Mouse (Mus musculus): ENCODE results near the gene Ahnak. TPM values are rescaled to one million over a fixed set of nuclear protein-coding genes. Genes with fewer than 3 reads are reported as not detected.
"Not testable (repeated sequence)": the region's sequence is repeated elsewhere in the genome, so short reads cannot be mapped to it uniquely, and the experiment has no call there.

Gene Ahnak
- total RNA-seq, 2 experiments from 2014 or later = 1.5 to 24.7 TPM

DNA sequence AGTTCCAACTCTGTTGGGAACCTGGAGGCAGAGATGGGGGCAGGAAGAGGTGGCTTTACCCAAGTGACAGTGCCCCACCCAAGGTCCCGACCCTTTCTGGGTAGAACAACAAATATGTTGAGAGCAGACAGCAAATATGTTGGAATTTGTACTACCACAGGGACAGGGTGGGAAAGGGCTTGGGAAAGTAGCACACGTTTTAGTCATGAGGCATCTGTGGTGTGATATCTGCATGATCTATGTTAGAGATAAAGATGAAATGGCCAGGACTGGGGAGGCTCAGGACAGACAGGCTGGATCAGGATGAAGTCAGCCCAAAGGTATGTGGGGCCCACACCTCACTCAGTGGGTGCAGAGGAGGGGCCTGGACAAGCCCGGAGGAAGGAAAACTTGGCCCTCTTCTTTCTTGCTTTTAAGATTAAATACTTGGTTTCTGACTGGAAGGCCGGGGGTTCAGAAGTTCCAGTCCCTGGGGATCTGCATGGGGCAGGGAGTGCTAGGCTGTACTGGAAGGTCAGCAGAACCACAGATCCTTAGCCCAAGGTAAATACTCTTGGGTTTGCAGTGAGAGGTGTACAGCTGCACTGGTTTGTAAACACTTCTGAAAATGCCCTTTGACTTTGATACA lies 117.8 kb downstream of the Ahnak start:
- no peak for ATAC-seq (replicated peaks; ENCODE audit: low FRiP score, low TSS enrichment, poor library complexity, severe bottlenecking)

DNA sequence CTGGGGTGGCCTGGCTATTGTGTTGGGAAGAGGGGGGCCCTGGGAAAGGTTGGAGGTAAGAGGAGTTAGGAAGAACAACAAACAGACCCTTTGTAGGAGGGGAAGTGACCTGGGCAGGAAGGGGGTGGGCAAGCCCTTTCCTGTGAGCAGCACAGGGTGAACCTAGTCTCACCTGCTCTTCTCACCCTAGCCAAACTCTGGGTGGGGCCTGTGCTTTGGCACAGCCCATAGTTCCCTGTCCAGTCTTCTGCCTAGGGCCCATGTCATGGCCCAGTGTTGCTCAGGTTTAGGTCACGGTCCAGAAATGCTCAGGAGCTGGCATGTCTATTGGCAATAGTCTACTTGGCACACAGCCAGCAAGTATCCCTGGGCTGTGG lies 118.3 kb downstream of the Ahnak start:
- peak; percentile 20; the same call in 1 of the 2 replicates for ATAC-seq (replicated peaks; ENCODE audit: low FRiP score, low TSS enrichment, poor library complexity, severe bottlenecking)

DNA sequence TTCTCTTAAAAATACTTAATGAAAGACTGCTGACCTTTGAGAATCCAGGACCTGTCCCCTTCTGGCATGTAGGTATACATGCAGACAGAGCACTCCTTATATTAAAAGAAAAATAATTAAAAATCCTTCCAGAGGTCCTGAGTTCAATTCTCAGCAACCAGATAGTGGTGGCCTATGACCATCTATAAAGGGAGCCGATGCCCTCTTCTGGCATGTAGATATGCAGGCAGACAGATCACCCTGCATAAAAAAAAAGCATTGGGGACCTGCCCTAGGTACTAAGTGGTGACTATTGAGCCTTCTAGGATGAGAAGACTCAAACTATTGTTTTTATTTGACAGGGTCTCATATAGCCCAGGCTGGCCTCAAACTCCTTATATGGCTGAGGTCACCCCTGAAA lies 119.5 kb downstream of the Ahnak start:
- no peak for ATAC-seq (replicated peaks; ENCODE audit: low FRiP score, low TSS enrichment, poor library complexity, severe bottlenecking)

DNA sequence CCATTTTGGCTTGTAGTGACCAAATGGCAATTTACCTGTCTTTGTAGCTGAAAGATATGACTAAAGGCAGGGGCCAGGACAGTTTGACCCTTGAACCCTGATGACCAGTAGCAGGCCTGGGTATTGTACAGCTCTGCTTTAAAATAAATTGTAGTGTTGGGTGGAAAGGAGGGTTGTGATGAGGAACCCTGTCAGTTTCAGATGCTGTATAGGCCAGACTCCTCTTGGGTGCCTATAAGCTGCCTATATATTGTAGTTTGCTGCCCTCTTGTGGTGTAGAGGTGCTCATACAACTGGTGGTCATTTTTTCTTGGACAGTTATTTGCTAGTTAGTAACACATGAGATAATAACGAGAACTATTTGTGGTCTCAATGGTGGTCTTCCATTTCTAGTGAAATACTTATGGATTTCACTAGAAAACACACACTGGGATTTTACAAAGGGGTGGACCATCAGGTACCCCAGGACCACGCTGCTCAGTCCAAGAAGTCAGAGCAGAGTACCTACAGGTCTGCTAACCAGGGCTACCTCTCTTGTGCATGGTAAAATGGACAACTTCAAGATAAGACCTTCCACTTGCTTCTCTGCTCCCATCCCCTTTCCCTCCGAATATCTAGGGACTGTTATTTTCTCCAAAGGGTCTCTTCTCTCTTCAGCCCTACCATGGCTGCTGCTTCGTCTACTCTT lies 121.2 kb downstream of the Ahnak start:
- peak; percentile 52 for ATAC-seq (replicated peaks; ENCODE audit: low FRiP score, low TSS enrichment, poor library complexity, severe bottlenecking)

DNA sequence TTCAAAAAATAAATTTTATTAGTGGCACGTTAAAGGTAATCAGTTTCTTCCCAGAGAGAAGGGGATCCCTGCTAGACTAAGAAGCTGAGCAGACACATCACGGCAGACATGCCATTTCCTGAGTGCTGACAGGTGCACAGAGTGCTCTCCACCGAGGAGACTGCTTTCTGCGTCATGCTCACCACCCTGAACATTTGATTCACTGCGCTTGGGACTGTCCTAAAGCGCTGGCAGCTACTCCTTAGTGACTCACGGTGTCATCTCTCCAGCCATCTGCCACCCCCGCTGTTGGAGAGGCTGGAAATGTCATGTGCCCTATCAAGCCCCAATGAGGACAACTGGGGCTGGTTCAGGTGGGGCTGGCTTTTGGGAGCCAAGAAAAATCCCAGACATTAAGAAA lies 123.0 kb downstream of the Ahnak start:
- no peak for ATAC-seq (replicated peaks; ENCODE audit: low FRiP score, low TSS enrichment, poor library complexity, severe bottlenecking)

DNA sequence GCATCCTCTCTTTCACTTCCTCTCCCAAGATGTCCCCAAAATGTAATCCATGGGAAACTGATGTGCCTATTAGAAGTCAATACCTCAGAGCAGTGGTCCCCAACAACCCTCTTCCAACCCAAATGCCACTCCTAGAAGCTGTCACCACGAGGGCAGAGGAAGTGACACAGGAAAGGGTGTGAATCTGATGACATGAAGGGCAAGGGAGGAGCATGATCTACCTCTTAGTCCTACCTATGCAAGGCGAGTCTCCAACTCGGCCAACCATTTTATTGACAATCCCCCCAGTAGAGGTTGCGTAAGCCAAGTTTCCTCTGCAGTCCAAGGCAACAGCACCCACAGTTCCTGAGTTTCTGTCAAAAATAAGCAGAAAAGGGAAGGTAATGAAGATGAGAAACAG lies 127.2 kb downstream of the Ahnak start:
- no peak for ATAC-seq (replicated peaks; ENCODE audit: low FRiP score, low TSS enrichment, poor library complexity, severe bottlenecking)

DNA sequence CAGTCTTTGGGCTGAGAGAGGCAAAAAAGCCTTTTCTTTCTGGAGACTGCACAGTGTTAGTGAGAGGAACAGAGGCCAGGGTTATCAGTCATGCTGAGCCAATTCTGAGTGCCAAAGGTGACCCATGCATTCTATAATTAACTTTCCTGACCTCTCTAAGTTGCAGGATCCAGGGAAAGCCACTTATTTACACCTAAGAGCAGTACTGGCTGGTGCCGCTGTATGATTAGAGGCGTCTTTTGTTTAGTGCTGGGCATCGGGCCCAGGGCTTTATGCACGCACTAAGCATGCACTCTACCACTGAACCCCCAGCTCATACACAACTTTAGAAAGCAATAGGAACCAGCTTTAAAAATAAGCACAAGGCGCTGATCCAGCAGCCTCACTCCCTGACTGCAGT lies 128.2 kb downstream of the Ahnak start:
- ATAC-seq (replicated peaks; ENCODE audit: low FRiP score, low TSS enrichment, poor library complexity, severe bottlenecking) = no peak

DNA sequence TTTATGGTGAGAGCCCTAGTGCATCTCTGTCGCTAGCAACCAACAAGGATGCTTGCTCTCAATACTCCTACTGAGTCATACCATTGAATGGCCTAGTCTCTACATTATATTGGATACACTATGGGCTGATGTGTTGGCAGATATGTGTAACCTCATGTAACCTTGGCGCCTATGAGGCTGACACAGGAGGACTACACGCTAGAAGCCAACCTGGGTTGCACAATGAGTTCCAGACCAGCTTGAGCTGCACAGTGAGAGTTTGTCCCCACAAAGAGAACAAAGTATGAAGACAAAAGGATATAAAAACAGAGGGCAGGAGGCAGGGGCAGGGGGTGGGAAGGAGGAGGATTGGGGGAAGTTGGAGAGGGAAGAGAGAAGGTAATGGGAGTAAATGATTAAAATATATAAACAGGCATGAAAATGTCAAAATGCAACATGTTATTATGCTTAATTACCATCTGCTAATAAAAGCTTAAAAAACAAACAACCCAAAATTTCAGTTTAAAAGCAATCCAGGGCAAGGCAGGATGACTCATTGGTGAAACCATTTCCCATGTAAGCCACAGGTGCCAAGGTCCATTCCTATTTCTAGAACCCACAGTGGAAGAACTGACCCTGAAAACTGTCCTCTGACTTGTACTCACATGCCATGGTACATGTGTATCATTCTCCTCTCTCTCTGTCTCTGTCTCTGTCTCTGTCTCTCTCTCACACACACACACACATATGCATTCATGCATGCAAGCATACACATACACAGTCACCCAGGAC lies 130.8 kb downstream of the Ahnak start:
- no peak for ATAC-seq (replicated peaks; ENCODE audit: low FRiP score, low TSS enrichment, poor library complexity, severe bottlenecking)

DNA sequence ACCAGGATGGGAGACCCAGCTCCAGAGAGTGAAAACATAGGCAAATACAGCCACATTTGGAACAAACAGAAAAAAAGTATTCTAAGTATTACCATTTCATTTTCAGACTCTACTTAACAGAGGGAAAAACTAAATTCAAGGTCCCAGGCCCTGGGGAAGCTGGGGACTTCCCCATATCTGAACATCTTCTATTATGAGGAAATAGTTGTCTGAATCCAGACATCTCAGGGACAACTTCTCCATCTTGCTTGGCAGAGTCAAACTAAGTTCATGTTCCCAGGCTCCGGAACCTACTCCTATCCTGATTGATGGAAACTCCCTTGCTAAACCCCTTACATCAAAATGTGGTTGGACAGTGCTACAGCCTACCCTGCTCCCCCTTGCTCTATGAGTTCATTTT lies 133.3 kb downstream of the Ahnak start:
- no peak for ATAC-seq (replicated peaks; ENCODE audit: low FRiP score, low TSS enrichment, poor library complexity, severe bottlenecking)

DNA sequence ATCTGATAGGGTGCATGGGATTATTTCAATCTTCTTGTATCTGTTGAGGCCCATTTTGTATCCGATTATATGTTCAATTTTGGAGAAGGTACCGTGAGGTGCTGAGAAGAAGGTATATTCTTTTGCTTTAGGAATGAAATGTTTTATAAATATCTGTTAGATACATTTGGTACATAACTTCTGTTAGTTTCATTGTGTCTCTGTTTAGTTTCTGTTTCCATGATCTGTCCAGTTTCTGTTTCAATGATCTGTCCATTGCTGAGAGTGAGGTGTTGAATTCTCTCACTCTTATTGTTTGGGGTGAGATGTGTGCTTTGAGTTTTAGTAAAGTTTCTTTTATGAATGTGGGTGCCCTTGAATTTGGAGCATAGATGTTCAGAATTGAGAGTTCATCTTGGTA lies 134.9 kb downstream of the Ahnak start:
- ATAC-seq (replicated peaks; ENCODE audit: low FRiP score, low TSS enrichment, poor library complexity, severe bottlenecking) = not testable (repeated sequence)

Other genes with a start within 250 kb of the Ahnak start
- 2.0 TPM in 1 of 2 replicates, not detected in the other for gene 1700092M07Rik, start 248.6 kb upstream of the Ahnak start, total RNA-seq (2014; fragmentation: Nextera tagmentation)
- gene 1700092M07Rik, start 248.6 kb upstream of the Ahnak start, total RNA-seq (2017) = 3.8 and 6.5 TPM in 2 replicates
- 74.7 and 80.4 TPM in 2 replicates for gene Stx5a, start 247.9 kb upstream of the Ahnak start, total RNA-seq (2014; fragmentation: Nextera tagmentation)
- gene Stx5a, start 247.9 kb upstream of the Ahnak start, total RNA-seq (2017) = 35.5 and 43.5 TPM in 2 replicates
- gene Nxf1, start 232.2 kb upstream of the Ahnak start, total RNA-seq (2014; fragmentation: Nextera tagmentation) = 365 and 530 TPM in 2 replicates
- 100 and 161 TPM in 2 replicates for gene Nxf1, start 232.2 kb upstream of the Ahnak start, total RNA-seq (2017)
- 59.6 and 76.4 TPM in 2 replicates for gene Tmem223, start 218.3 kb upstream of the Ahnak start, total RNA-seq (2014; fragmentation: Nextera tagmentation)
- 32.1 and 33.8 TPM in 2 replicates for gene Tmem223, start 218.3 kb upstream of the Ahnak start, total RNA-seq (2017)
- 104 and 114 TPM in 2 replicates for gene Tmem179b, start 214.8 kb upstream of the Ahnak start, total RNA-seq (2014; fragmentation: Nextera tagmentation)
- gene Tmem179b, start 214.8 kb upstream of the Ahnak start, total RNA-seq (2017) = 31.2 and 54.7 TPM in 2 replicates
- 13.2 and 16.1 TPM in 2 replicates for gene Taf6l, start 202.9 kb upstream of the Ahnak start, total RNA-seq (2014; fragmentation: Nextera tagmentation)
- gene Taf6l, start 202.9 kb upstream of the Ahnak start, total RNA-seq (2017) = 7.6 and 12.0 TPM in 2 replicates
- gene Polr2g, start 190.7 kb upstream of the Ahnak start, total RNA-seq (2014; fragmentation: Nextera tagmentation) = 120 and 126 TPM in 2 replicates
- gene Polr2g, start 190.7 kb upstream of the Ahnak start, total RNA-seq (2017) = 86.1 and 106 TPM in 2 replicates
- 1.4 and 1.9 TPM in 2 replicates for gene Zbtb3, start 186.7 kb upstream of the Ahnak start, total RNA-seq (2014; fragmentation: Nextera tagmentation)
- gene Zbtb3, start 186.7 kb upstream of the Ahnak start, total RNA-seq (2017) = 0.91 and 1.6 TPM in 2 replicates
- gene Ttc9c, start 170.0 kb upstream of the Ahnak start, total RNA-seq (2014; fragmentation: Nextera tagmentation) = 35.6 and 41.6 TPM in 2 replicates
- 55.3 and 57.2 TPM in 2 replicates for gene Ttc9c, start 170.0 kb upstream of the Ahnak start, total RNA-seq (2017)
- 68.2 and 88.0 TPM in 2 replicates for gene Hnrnpul2, start 169.3 kb upstream of the Ahnak start, total RNA-seq (2014; fragmentation: Nextera tagmentation)
- gene Hnrnpul2, start 169.3 kb upstream of the Ahnak start, total RNA-seq (2017) = 85.2 and 100.0 TPM in 2 replicates
- gene AC129217.1, start 159.5 kb upstream of the Ahnak start, total RNA-seq (2014; fragmentation: Nextera tagmentation) = not detected in 2 replicates
- gene AC129217.1, start 159.5 kb upstream of the Ahnak start, total RNA-seq (2017) = not detected in 2 replicates
- gene Bscl2, start 151.8 kb upstream of the Ahnak start, total RNA-seq (2014; fragmentation: Nextera tagmentation) = 70.3 and 71.7 TPM in 2 replicates
- gene Bscl2, start 151.8 kb upstream of the Ahnak start, total RNA-seq (2017) = 29.5 TPM in 2 replicates
- gene Gng3, start 150.1 kb upstream of the Ahnak start, total RNA-seq (2014; fragmentation: Nextera tagmentation) = 0.57 TPM in 1 of 2 replicates, not detected in the other
- gene Gng3, start 150.1 kb upstream of the Ahnak start, total RNA-seq (2017) = 0.30 and 1.3 TPM in 2 replicates
- gene Lrrn4cl, start 138.5 kb upstream of the Ahnak start, total RNA-seq (2014; fragmentation: Nextera tagmentation) = 0.52 TPM in 1 of 2 replicates, not detected in the other
- gene Lrrn4cl, start 138.5 kb upstream of the Ahnak start, total RNA-seq (2017) = 1.5 TPM in 1 of 2 replicates, not detected in the other
- 148 and 194 TPM in 2 replicates for gene Ubxn1, start 117.8 kb upstream of the Ahnak start, total RNA-seq (2014; fragmentation: Nextera tagmentation)
- 235 and 295 TPM in 2 replicates for gene Ubxn1, start 117.8 kb upstream of the Ahnak start, total RNA-seq (2017)
- 46.7 and 54.1 TPM in 2 replicates for gene Uqcc3, start 108.4 kb upstream of the Ahnak start, total RNA-seq (2014; fragmentation: Nextera tagmentation)
- 73.3 and 94.5 TPM in 2 replicates for gene Uqcc3, start 108.4 kb upstream of the Ahnak start, total RNA-seq (2017)
- 27.8 and 35.8 TPM in 2 replicates for gene Lbhd1, start 105.6 kb upstream of the Ahnak start, total RNA-seq (2014; fragmentation: Nextera tagmentation)
- 18.0 and 18.4 TPM in 2 replicates for gene Lbhd1, start 105.6 kb upstream of the Ahnak start, total RNA-seq (2017)
- not detected in 2 replicates for gene Gm49403, start 105.4 kb upstream of the Ahnak start, total RNA-seq (2014; fragmentation: Nextera tagmentation)
- not detected in 2 replicates for gene Gm49403, start 105.4 kb upstream of the Ahnak start, total RNA-seq (2017)
- 76.6 and 113 TPM in 2 replicates for gene 1810009A15Rik, start 100.4 kb upstream of the Ahnak start, total RNA-seq (2014; fragmentation: Nextera tagmentation)
- gene 1810009A15Rik, start 100.4 kb upstream of the Ahnak start, total RNA-seq (2017) = 94.2 and 120 TPM in 2 replicates
- 2.5 and 25.7 TPM in 2 replicates for gene Gm49416, start 100.4 kb upstream of the Ahnak start, total RNA-seq (2014; fragmentation: Nextera tagmentation)
- gene Gm49416, start 100.4 kb upstream of the Ahnak start, total RNA-seq (2017) = not detected in 2 replicates
- 31.4 and 37.7 TPM in 2 replicates for gene Ints5, start 96.3 kb upstream of the Ahnak start, total RNA-seq (2014; fragmentation: Nextera tagmentation)
- gene Ints5, start 96.3 kb upstream of the Ahnak start, total RNA-seq (2017) = 16.6 and 17.1 TPM in 2 replicates
- gene Ganab, start 91.2 kb upstream of the Ahnak start, total RNA-seq (2014; fragmentation: Nextera tagmentation) = 120 and 130 TPM in 2 replicates
- gene Ganab, start 91.2 kb upstream of the Ahnak start, total RNA-seq (2017) = 53.2 and 69.7 TPM in 2 replicates
- 30.3 and 36.8 TPM in 2 replicates for gene B3gat3, start 68.9 kb upstream of the Ahnak start, total RNA-seq (2014; fragmentation: Nextera tagmentation)
- gene B3gat3, start 68.9 kb upstream of the Ahnak start, total RNA-seq (2017) = 17.6 and 17.7 TPM in 2 replicates
- 4.6 and 6.2 TPM in 2 replicates for gene Rom1, start 59.9 kb upstream of the Ahnak start, total RNA-seq (2014; fragmentation: Nextera tagmentation)
- 0.75 and 4.3 TPM in 2 replicates for gene Rom1, start 59.9 kb upstream of the Ahnak start, total RNA-seq (2017)
- 29.3 and 45.8 TPM in 2 replicates for gene Eml3, start 59.7 kb upstream of the Ahnak start, total RNA-seq (2014; fragmentation: Nextera tagmentation)
- 14.5 and 23.6 TPM in 2 replicates for gene Eml3, start 59.7 kb upstream of the Ahnak start, total RNA-seq (2017)
- 158 and 173 TPM in 2 replicates for gene Mta2, start 47.4 kb upstream of the Ahnak start, total RNA-seq (2014; fragmentation: Nextera tagmentation)
- 205 and 206 TPM in 2 replicates for gene Mta2, start 47.4 kb upstream of the Ahnak start, total RNA-seq (2017)
- 30.7 and 32.2 TPM in 2 replicates for gene Tut1, start 35.4 kb upstream of the Ahnak start, total RNA-seq (2014; fragmentation: Nextera tagmentation)
- 15.8 and 18.8 TPM in 2 replicates for gene Tut1, start 35.4 kb upstream of the Ahnak start, total RNA-seq (2017)
- 1,323 and 1,614 TPM in 2 replicates for gene Eef1g, start 22.2 kb upstream of the Ahnak start, total RNA-seq (2014; fragmentation: Nextera tagmentation)
- gene Eef1g, start 22.2 kb upstream of the Ahnak start, total RNA-seq (2017) = 848 and 982 TPM in 2 replicates
- not detected in 2 replicates for gene Scgb1a1, start 98.7 kb downstream of the Ahnak start, total RNA-seq (2014; fragmentation: Nextera tagmentation)
- gene Scgb1a1, start 98.7 kb downstream of the Ahnak start, total RNA-seq (2017) = not detected in 2 replicates
- gene Asrgl1, start 146.4 kb downstream of the Ahnak start, total RNA-seq (2014; fragmentation: Nextera tagmentation) = 29.8 and 39.1 TPM in 2 replicates
- 25.3 and 26.5 TPM in 2 replicates for gene Asrgl1, start 146.4 kb downstream of the Ahnak start, total RNA-seq (2017)